Mouse (Mus musculus): ENCODE measurements around the gene Btbd2.

DNA sequence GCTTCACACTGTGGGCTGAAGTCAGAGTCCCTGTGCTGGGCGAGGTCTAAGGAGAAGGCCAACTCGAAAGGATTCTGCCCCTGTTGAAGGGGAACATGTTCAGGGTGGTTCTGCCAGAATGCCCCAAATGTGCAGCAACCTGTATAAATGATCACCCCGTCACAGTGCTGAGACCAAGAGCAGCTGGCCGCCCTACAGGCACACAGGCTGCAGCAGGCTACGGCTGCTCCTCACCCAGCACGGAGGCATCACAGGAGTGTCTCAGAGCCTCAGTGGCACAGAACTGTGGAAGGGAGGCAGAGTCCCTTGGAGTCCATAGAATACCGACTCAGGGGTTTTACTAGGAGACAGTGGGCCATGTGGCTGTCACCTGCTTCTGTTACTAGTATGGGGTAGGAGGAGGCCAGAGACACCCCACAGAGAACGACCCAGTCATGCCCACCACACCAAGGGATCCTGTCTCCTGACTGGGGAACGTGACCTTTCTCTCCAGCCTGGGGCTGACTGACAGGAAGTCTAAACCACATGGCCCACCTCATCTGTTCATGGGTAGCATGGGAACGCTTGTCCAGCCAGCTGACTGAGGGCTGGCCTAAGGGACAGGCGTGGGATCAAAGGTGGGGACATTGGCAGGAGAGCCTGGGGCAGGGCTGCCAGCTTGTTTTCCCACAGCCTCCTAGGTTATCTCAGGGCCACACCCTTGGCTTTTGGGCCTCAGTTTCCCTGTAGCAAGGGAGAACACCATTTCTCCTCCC, 15.2 kb upstream of the Btbd2 start:
- no peak for TF ChIP-seq EP300 (IDR thresholded peaks at IDR 0.05; ENCODE audit: low read depth)
- TF ChIP-seq CTCF (IDR thresholded peaks at IDR 0.05; ENCODE audit: low read depth) = no peak

Measured in heart, postnatal 0 days (tissue).